Mouse (Mus musculus) heart, embryonic 14.5 days (tissue): ENCODE results near the gene Hsd3b7. TPM values are rescaled to one million over a fixed set of nuclear protein-coding genes. Genes with fewer than 3 reads are reported as not detected.

ENCODE experiments used
- ATAC-seq: fragments of 200-750 bp; cut with Nextera tagmentation; 2 replicates; pipeline ENCODE4 v1.8.0; 2017; ENCODE audit warnings: low read depth, moderate TSS enrichment; ENCODE audit not compliant: insufficient number of reproducible peaks, insufficient read depth, low FRiP score
- H3K27ac ChIP-seq, 2 experiments: fragments of 200-500 bp in 1 of 2; fragments of 300-500 bp in 1 of 2; sonication (generic) in 1 of 2; replicated peaks in 1 of 2; 2 replicates each; pipeline ENCODE4 v1.5.1; 2012 to 2014; ENCODE audit warnings: low read depth in 2 of 2, low read length in 2 of 2, control low read depth in 1 of 2, mild to moderate bottlenecking in 1 of 2, mixed read lengths in 1 of 2; ENCODE audit not compliant: control insufficient read depth in 1 of 2, insufficient read depth in 1 of 2
- H3K27me3 ChIP-seq: fragments of 300-500 bp; sonication (generic); 2 replicates; pipeline ENCODE4 v1.6.1; 2014; ENCODE audit warnings: mild to moderate bottlenecking, low read length, control low read depth; ENCODE audit not compliant: control insufficient read depth, insufficient read depth
- H3K36me3 ChIP-seq: fragments of 300-500 bp; sonication (generic); 2 replicates; pipeline ENCODE4 v1.6.1; 2014; ENCODE audit warnings: mild to moderate bottlenecking, control low read depth, low read length, mixed read lengths; ENCODE audit not compliant: control insufficient read depth, insufficient read depth
- H3K4me1 ChIP-seq, 2 experiments: fragments of 200-500 bp in 1 of 2; fragments of 300-500 bp in 1 of 2; sonication (generic) in 1 of 2; 2 replicates each; pipeline ENCODE4 v1.6.1; 2012 to 2014; ENCODE audit warnings: low read length in 2 of 2, control low read depth in 1 of 2, mixed read lengths in 1 of 2; ENCODE audit not compliant: control insufficient read depth in 2 of 2, insufficient read depth in 2 of 2
- H3K4me2 ChIP-seq: fragments of 300-500 bp; sonication (generic); 2 replicates; pipeline ENCODE4 v1.6.1; 2014; ENCODE audit warnings: mild to moderate bottlenecking, low read length
- H3K4me3 ChIP-seq, 2 experiments: fragments of 200-500 bp in 1 of 2; fragments of 300-500 bp in 1 of 2; sonication (generic) in 1 of 2; 2 replicates each; pipeline ENCODE4 v1.5.1; 2012 to 2014; ENCODE audit warnings: low read length in 2 of 2, mild to moderate bottlenecking in 2 of 2, control low read depth in 1 of 2, low read depth in 1 of 2, moderate library complexity in 1 of 2; ENCODE audit not compliant: control insufficient read depth in 1 of 2, insufficient read depth in 1 of 2
- H3K9ac ChIP-seq: fragments of 300-500 bp; sonication (generic); 2 replicates; pipeline ENCODE4 v1.6.1; 2014; ENCODE audit warnings: mild to moderate bottlenecking, low read length
- H3K9me3 ChIP-seq: fragments of 300-500 bp; sonication (generic); 2 replicates; pipeline ENCODE4 v1.6.1; 2016; ENCODE audit warnings: low read length, control low read depth; ENCODE audit not compliant: control insufficient read depth
- WGBS: fragments of 180-500 bp; shearing (Covaris S2); extraction: QIAGEN DNeasy Blood & Tissue Kit; methylation state at CpG from one replicate; pipeline ENCODE4 v1.1.7; 2014; 5-methylcytosine and 5-hydroxymethylcytosine counted together
- polyA plus RNA-seq: library from polyadenylated mRNA; unstranded; fragments of >200 nt; fragmentation: Nextera tagmentation; extraction: Ambion mirVana; gene quantifications from 2 replicates; pipeline ENCODE4 v1.2.1, GENCODE M21; 2014

The Hsd3b7 gene
- polyA plus RNA-seq, 1 experiment from 2014 or later = 22.2 TPM

DNA sequence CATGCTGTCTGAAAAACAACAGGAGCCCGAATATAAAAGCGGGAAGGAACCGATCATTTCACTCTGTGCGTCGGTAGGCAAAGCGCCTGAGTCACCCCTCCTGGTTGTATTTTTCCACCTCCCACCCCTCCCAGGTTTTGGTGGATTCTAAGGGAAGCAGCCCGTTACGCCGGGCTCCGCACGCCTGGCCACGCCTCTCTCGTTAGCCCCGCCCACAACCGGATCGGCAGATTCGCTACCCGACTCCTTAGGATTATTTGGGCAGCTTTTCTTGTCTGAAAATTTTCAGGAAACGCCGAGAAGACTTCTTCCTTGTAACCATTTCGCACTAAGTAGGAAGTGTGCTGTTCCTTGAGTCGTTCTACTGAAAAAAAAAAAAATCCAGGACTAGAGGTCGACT lies 24.0 kb upstream of the Hsd3b7 start, which contains the start of gene Setd1a:
Gene Setd1a, plus strand, starts transcription at position 245 of the 400 bp plus-strand sequence.
- Histone ChIP-seq H3K4me1 (peaks cover 4 to 9% of the 10 kb centered on the region in 2 experiments; a peak in 3 of 4 replicates), H3K27me3 (no peaks in the 10 kb centered on the region), H3K27ac (peak within 1 kb of the TSS; percentile 92 to 99), H3K9me3 (no peaks in the 10 kb centered on the region), H3K9ac (peak within 1 kb of the TSS; percentile 96), H3K4me3 (peak within 1 kb of the TSS; percentile 85 to 92), H3K36me3 (peaks cover 30% of the 10 kb centered on the region), H3K4me2 (peak within 1 kb of the TSS; percentile 87)
- peak; percentile 66 for ATAC-seq
- 1% methylated on average over 23 of the region's 23 CpGs for WGBS

DNA sequence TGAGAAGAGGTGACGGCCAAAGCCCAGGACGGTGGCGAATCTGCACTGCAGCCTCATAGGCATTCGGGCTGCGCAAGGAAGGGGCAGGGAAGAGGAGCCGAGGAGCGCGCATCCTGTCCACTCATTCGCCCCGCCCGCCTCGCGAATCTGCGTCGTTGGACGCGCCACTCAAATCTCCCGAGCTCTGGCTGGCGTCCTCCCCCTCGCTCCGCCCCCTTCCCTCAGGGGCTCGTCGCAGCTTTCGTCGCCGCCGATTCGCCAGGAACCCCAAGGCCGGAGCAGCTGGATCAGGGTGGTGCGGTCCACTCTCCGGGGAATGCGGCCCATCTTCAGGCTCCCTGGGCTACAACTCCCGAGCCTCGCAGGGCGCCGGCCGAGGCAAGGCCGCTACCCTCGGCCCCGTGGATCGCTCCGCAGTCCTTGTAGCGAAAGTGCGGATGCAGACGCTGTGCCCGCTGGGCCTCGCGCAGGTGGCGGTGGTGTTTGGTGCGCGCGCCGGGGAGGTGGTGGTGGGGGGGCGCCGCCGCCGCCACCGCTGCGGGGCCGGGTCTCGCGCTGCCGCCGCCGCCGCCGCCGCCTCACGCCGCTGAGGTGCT lies 23.4 kb upstream of the Hsd3b7 start:
- WGBS = under 1% methylated on average over 67 of the region's 70 CpGs
- Histone ChIP-seq H3K9me3 (no peaks in the 10 kb centered on the region), H3K4me2 (peak overlapping the region; percentile 87), H3K27me3 (no peaks in the 10 kb centered on the region), H3K4me3 (peak overlapping the region; percentile 85 to 92), H3K27ac (peak overlapping the region; percentile 92 to 99), H3K36me3 (peaks cover 35% of the 10 kb centered on the region), H3K4me1 (peaks cover 4 to 9% of the 10 kb centered on the region in 2 experiments; a peak in 3 of 4 replicates), H3K9ac (peak overlapping the region; percentile 96)
- ATAC-seq = peak; percentile 89

DNA sequence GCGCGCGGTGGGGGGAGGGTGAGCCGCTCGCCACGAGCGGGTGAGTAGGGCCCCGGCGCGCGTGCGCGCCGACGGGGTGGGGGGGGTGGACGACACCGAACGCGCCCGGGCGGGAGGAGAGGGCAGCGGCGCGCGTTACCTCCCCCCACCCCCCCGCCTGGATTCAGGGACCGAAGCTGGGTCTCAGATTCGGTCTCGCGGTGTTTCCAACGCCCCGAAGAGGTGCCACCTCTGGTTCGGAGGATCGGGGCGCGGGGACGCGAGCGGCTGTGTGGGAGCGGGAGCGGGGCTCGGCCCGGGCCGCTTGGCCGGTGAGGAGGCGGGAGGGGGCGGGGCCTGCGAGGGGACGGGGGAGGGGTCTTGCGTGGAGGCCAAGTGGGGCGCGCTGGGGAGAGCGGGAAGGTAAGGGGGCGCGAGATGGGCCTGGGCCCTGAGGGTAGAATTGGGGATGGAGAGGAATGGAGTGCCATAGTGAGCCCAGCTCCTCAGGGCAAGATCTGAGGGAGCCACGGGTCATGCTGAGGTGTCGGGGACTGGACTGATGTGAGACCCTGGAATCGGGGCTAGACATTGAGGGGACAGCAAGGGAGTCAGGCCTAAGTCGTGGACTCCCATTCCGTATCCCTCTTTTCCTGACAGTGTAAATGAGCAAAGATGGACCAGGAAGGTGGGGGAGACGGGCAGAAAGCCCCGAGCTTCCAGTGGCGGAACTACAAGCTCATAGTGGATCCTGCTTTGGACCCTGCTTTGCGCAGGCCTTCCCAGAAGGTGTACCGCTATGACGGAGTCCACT lies 22.7 kb upstream of the Hsd3b7 start:
- peak; percentile 60 for ATAC-seq
- Histone ChIP-seq H3K9ac (peak overlapping the region; percentile 96), H3K27ac (peak overlapping the region; percentile 70 to 99), H3K4me2 (peak overlapping the region; percentile 87), H3K36me3 (peaks cover 42% of the 10 kb centered on the region), H3K27me3 (no peaks in the 10 kb centered on the region), H3K9me3 (no peaks in the 10 kb centered on the region), H3K4me3 (peak overlapping the region; percentile 85 to 92), H3K4me1 (peaks cover 4 to 9% of the 10 kb centered on the region in 2 experiments; a peak in 3 of 4 replicates)
- 2% methylated on average over 54 of the region's 66 CpGs for WGBS

DNA sequence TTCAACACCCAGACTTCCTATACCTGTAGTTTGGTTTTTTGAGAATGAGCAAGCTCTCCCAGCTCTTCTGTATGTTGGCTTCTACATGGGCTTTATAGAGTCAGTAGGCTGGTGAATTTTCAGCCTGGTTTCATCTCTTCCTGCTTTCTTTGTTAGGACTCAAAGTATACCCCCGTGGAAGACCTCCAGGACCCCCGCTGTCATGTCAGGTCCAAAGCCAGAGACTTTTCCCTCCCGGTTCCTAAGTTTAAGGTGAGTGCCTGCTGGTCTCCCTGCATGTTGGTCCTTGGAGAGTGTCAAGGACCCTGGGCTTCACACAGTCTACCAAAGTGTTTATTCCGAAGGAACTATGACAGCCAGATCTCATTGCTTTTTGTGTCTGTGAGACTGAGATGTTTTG lies 22.1 kb upstream of the Hsd3b7 start:
- Histone ChIP-seq H3K36me3 (peaks cover 47% of the 10 kb centered on the region), H3K9me3 (no peaks in the 10 kb centered on the region), H3K27ac (no peak overlapping the region), H3K4me2 (peak overlapping the region; percentile 87), H3K4me3 (peak overlapping the region; percentile 85 to 92), H3K27me3 (no peaks in the 10 kb centered on the region), H3K9ac (peak overlapping the region; percentile 96), H3K4me1 (peaks cover 4 to 9% of the 10 kb centered on the region in 2 experiments; a peak in 3 of 4 replicates)
- WGBS = 81% methylated on average over 4 of the region's 4 CpGs
- no peak for ATAC-seq

DNA sequence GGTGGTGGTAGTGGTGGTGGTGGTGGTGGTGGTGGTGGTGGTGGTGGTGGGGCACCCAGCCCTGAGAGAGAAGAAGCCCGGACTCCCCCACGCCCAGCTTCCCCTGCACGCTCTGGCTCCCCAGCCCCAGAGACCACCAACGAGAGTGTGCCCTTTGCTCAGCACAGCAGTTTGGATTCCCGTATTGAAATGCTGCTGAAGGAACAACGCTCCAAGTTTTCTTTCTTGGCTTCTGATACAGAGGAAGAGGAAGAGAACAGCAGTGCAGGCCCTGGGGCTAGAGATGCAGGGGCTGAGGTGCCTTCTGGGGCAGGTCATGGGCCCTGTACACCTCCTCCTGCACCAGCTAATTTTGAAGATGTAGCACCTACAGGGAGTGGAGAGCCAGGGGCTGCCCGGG lies 15.1 kb upstream of the Hsd3b7 start, which contains the start of gene Gm49388:
Gene Gm49388, plus strand, starts transcription at position 301 of the 400 bp plus-strand sequence.
- Histone ChIP-seq H3K27ac (no peak within 1 kb of the TSS), H3K9ac (no peak within 1 kb of the TSS), H3K9me3 (no peaks in the 10 kb centered on the region), H3K27me3 (no peaks in the 10 kb centered on the region), H3K36me3 (peaks cover 98% of the 10 kb centered on the region), H3K4me2 (no peak within 1 kb of the TSS), H3K4me1 (no peaks in the 10 kb centered on the region), H3K4me3 (no peak within 1 kb of the TSS)
- no peak; the same call in 1 of the 2 replicates for ATAC-seq
- 95% methylated on average over 7 of the region's 7 CpGs for WGBS

DNA sequence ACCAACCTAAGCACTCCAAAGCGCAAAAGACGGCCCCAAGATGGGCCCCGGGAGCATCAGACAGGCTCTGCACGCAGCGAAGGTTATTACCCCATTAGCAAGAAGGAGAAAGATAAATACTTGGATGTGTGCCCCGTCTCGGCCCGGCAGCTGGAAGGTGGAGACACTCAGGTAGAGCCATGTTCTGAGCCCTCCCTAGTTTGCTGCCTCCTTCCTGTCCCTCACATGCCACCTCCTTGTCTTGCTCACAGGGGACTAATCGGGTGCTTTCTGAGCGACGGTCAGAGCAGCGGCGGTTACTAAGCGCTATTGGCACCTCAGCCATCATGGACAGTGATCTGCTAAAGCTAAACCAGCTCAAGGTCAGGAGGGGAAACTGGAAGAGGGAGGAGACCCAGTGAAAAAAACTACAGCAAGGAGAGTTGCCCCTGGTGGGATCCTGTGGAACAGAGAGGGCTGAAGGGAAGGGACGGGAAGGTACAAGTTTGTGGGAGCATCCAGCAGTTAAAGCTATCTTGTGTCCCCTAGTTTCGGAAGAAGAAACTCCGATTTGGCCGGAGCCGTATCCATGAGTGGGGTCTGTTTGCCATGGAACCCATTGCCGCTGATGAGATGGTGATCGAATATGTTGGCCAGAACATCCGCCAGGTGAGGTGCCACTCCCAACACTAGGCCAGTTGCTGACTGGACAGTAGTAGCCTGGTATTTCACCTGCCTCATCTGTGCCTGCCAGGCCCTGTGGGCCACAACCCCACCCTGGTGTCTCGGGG lies 3.1 kb upstream of the Hsd3b7 start:
- H3K4me2 ChIP-seq = no peak overlapping the region
- no peak overlapping the region for H3K4me3 ChIP-seq

DNA sequence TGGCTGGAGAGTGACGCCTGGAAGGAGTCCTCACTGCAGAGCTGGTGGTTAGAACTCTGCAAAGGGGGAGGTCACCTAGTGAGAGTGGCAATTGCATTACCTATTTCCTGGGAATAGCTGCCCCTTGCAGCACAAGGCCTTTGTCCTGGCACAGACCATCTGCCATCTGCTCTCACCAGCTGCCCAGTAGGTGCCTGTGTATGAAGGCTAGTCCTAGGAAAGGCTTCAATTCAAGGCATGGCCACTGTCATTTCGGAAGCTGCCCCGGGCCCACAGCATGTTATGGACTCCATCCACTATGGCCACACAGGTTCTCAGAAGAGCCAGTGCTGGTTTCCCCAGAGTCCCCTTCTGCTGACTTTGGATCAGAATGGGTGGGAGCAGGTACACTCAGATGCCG lies 1.8 kb upstream of the Hsd3b7 start:
- WGBS = 92% methylated on average over 4 of the region's 4 CpGs
- no peak for ATAC-seq

More for the DNA sequence above, 3.1 kb upstream of the Hsd3b7 start:
- ATAC-seq = no peak
- peaks cover 83% of the 10 kb centered on the region for H3K36me3 ChIP-seq
- WGBS = 91% methylated on average over 23 of the region's 23 CpGs
- H3K9me3 ChIP-seq = no peaks in the 10 kb centered on the region
- H3K27me3 ChIP-seq = no peaks in the 10 kb centered on the region
- no peak overlapping the region for H3K9ac ChIP-seq
- H3K27ac ChIP-seq = no peak overlapping the region
- H3K4me1 ChIP-seq = peaks cover 2 to 5% of the 10 kb centered on the region in 2 experiments; a peak in 1 of 4 replicates

More for the DNA sequence above, 1.8 kb upstream of the Hsd3b7 start:
- Histone ChIP-seq H3K4me3 (no peak overlapping the region), H3K9ac (no peak overlapping the region), H3K36me3 (peaks cover 75% of the 10 kb centered on the region), H3K9me3 (no peaks in the 10 kb centered on the region), H3K4me2 (no peak overlapping the region), H3K27me3 (no peaks in the 10 kb centered on the region), H3K4me1 (peaks cover 2 to 5% of the 10 kb centered on the region in 2 experiments; a peak in 1 of 4 replicates), H3K27ac (no peak overlapping the region)
